Mouse (Mus musculus) intestine, postnatal 0 days (tissue): ENCODE results near the gene Odc1. TPM values are rescaled to one million over a fixed set of nuclear protein-coding genes. Genes with fewer than 3 reads are reported as not detected.

ENCODE experiments used
- ATAC-seq: fragments of 200-750 bp; cut with Nextera tagmentation; 2 replicates; pipeline ENCODE4 v1.8.0; 2017; ENCODE audit warnings: mild to moderate bottlenecking, moderate TSS enrichment, moderate library complexity
- H3K27ac ChIP-seq: fragments of 300-500 bp; sonication (generic); 2 replicates; pipeline ENCODE4 v1.5.1; 2014; ENCODE audit warnings: mild to moderate bottlenecking, low read depth, low read length, moderate library complexity
- H3K27me3 ChIP-seq: fragments of 300-500 bp; sonication (generic); replicated peaks from 2 replicates; pipeline ENCODE4 v1.6.1; 2014; ENCODE audit warnings: low read length, mixed read lengths; ENCODE audit not compliant: control insufficient read depth, insufficient read depth
- H3K36me3 ChIP-seq: fragments of 300-500 bp; sonication (generic); 2 replicates; pipeline ENCODE4 v1.6.1; 2014; ENCODE audit warnings: mild to moderate bottlenecking, moderate library complexity; ENCODE audit not compliant: control insufficient read depth, insufficient read depth
- H3K4me1 ChIP-seq: fragments of 300-500 bp; sonication (generic); replicated peaks from 2 replicates; pipeline ENCODE4 v1.6.1; 2014; ENCODE audit warnings: antibody characterized with exemption, low read length, mixed read lengths; ENCODE audit not compliant: control insufficient read depth, insufficient read depth
- H3K4me2 ChIP-seq: fragments of 300-500 bp; sonication (generic); replicated peaks from 2 replicates; pipeline ENCODE4 v1.6.1; 2014; ENCODE audit warnings: low read depth, mild to moderate bottlenecking, moderate library complexity
- H3K4me3 ChIP-seq: fragments of 300-500 bp; sonication (generic); 2 replicates; pipeline ENCODE4 v1.5.1; 2014; ENCODE audit warnings: low read depth, low read length
- H3K9ac ChIP-seq: fragments of 300-500 bp; sonication (generic); 2 replicates; pipeline ENCODE4 v1.6.1; 2014; ENCODE audit warnings: mild to moderate bottlenecking, low read depth, low read length
- H3K9me3 ChIP-seq: fragments of 300-500 bp; sonication (generic); 2 replicates; pipeline ENCODE4 v1.6.1; 2016; ENCODE audit warnings: mixed run types; ENCODE audit not compliant: control insufficient read depth
- CTCF ChIP-seq: sonication (generic); IDR thresholded peaks from 2 replicates; pipeline ENCODE4 v1.5.1; 2016; ENCODE audit warnings: low read depth, mild to moderate bottlenecking, control low read depth, antibody characterized with exemption, moderate library complexity
- WGBS: fragments of 180-500 bp; shearing (Covaris S2); extraction: QIAGEN DNeasy Blood & Tissue Kit; methylation state at CpG from one replicate; pipeline ENCODE4 v1.1.7; 2014; 5-methylcytosine and 5-hydroxymethylcytosine counted together
- polyA plus RNA-seq: library from polyadenylated mRNA; unstranded; fragments of >200 nt; fragmentation: Nextera tagmentation; extraction: Ambion mirVana; gene quantifications from 2 replicates; pipeline ENCODE4 v1.2.1, GENCODE M21; 2015

The Odc1 gene
- polyA plus RNA-seq, 1 experiment from 2014 or later = 87.8 TPM

- H3K9me3 ChIP-seq = no peaks in the 10 kb centered on the region
- WGBS = 7% methylated on average over 6 of the region's 6 CpGs
- ATAC-seq = peak; percentile 60; the same call in 1 of the 2 replicates
- H3K4me1 ChIP-seq = no peaks in the 10 kb centered on the region
- H3K9ac ChIP-seq = no peak overlapping the region
- no peak overlapping the region for H3K4me3 ChIP-seq
- H3K36me3 ChIP-seq = no peaks in the 10 kb centered on the region
- no peak overlapping the region; the same call in 1 of the 2 replicates for H3K27ac ChIP-seq
- no peak overlapping the region for H3K4me2 ChIP-seq
- no peaks in the 10 kb centered on the region for H3K27me3 ChIP-seq
- TF ChIP-seq CTCF = no peak
These were observed 31.4 kb downstream of the Odc1 start for GRCm38 (mm10) chr12:17576041-17576440.

GRCm38 (mm10) chr12:17578601-17579000, 34.0 kb downstream of the Odc1 start:
- Histone ChIP-seq H3K9ac (no peak overlapping the region), H3K4me3 (no peak overlapping the region), H3K27me3 (no peaks in the 10 kb centered on the region), H3K4me2 (no peak overlapping the region), H3K36me3 (no peaks in the 10 kb centered on the region), H3K27ac (no peak overlapping the region), H3K4me1 (no peaks in the 10 kb centered on the region), H3K9me3 (no peaks in the 10 kb centered on the region)
- ATAC-seq = no peak
- 33% methylated on average over 4 of the region's 4 CpGs for WGBS
- no peak for TF ChIP-seq CTCF

- no peaks in the 10 kb centered on the region for H3K27me3 ChIP-seq
- no peaks in the 10 kb centered on the region for H3K4me1 ChIP-seq
- H3K9ac ChIP-seq = no peak overlapping the region
- TF ChIP-seq CTCF = no peak
- no peaks in the 10 kb centered on the region for H3K36me3 ChIP-seq
- H3K27ac ChIP-seq = no peak overlapping the region
- 67% methylated on average over 6 of the region's 6 CpGs for WGBS
- ATAC-seq = no peak
- H3K9me3 ChIP-seq = no peaks in the 10 kb centered on the region
- no peak overlapping the region for H3K4me3 ChIP-seq
- no peak overlapping the region for H3K4me2 ChIP-seq
These were observed 36.4 kb downstream of the Odc1 start for GRCm38 (mm10) chr12:17581001-17581400.

- Histone ChIP-seq H3K9ac (no peak overlapping the region), H3K36me3 (no peaks in the 10 kb centered on the region), H3K4me3 (no peak overlapping the region), H3K9me3 (no peaks in the 10 kb centered on the region), H3K27ac (no peak overlapping the region), H3K27me3 (no peaks in the 10 kb centered on the region), H3K4me1 (no peaks in the 10 kb centered on the region), H3K4me2 (no peak overlapping the region)
- TF ChIP-seq CTCF = no peak
- ATAC-seq = no peak
- WGBS = 95% methylated on average over 4 of the region's 4 CpGs
These were observed 37.8 kb downstream of the Odc1 start for GRCm38 (mm10) chr12:17582406-17582805.

GRCm38 (mm10) chr12:17583860-17584259, 39.3 kb downstream of the Odc1 start:
- H3K9ac ChIP-seq = no peak overlapping the region
- no peaks in the 10 kb centered on the region for H3K9me3 ChIP-seq
- ATAC-seq = no peak
- no peak for TF ChIP-seq CTCF
- H3K36me3 ChIP-seq = no peaks in the 10 kb centered on the region
- H3K4me2 ChIP-seq = no peak overlapping the region
- 26% methylated on average over 3 of the region's 3 CpGs for WGBS
- no peaks in the 10 kb centered on the region for H3K27me3 ChIP-seq
- no peak overlapping the region for H3K27ac ChIP-seq
- no peaks in the 10 kb centered on the region for H3K4me1 ChIP-seq
- H3K4me3 ChIP-seq = no peak overlapping the region

GRCm38 (mm10) chr12:17586011-17586410, 41.4 kb downstream of the Odc1 start:
- 82% methylated on average over 3 of the region's 3 CpGs for WGBS
- H3K4me1 ChIP-seq = no peaks in the 10 kb centered on the region
- no peaks in the 10 kb centered on the region for H3K9me3 ChIP-seq
- no peaks in the 10 kb centered on the region for H3K27me3 ChIP-seq
- H3K27ac ChIP-seq = no peak overlapping the region
- TF ChIP-seq CTCF = no peak
- H3K4me2 ChIP-seq = no peak overlapping the region
- no peak overlapping the region for H3K4me3 ChIP-seq
- H3K36me3 ChIP-seq = no peaks in the 10 kb centered on the region
- no peak overlapping the region for H3K9ac ChIP-seq
- no peak for ATAC-seq

GRCm38 (mm10) chr12:17588436-17588835, 43.8 kb downstream of the Odc1 start:
- no peaks in the 10 kb centered on the region for H3K4me1 ChIP-seq
- H3K27ac ChIP-seq = no peak overlapping the region
- H3K9ac ChIP-seq = no peak overlapping the region
- H3K4me3 ChIP-seq = no peak overlapping the region
- H3K36me3 ChIP-seq = no peaks in the 10 kb centered on the region
- ATAC-seq = no peak
- no peaks in the 10 kb centered on the region for H3K27me3 ChIP-seq
- no peaks in the 10 kb centered on the region for H3K9me3 ChIP-seq
- TF ChIP-seq CTCF = no peak
- 89% methylated on average over 3 of the region's 3 CpGs for WGBS
- H3K4me2 ChIP-seq = no peak overlapping the region
